Comparison of ENCODE assay signal across 32 mouse cellular contexts in genomic region chr1:37877736-37878460, GRCm38 (mm10). TPM values are rescaled to one million over a fixed set of nuclear protein-coding genes. Genes with fewer than 3 reads are reported as not detected.
DNase-seq lines count a peak whose midpoint lies in the region; ATAC-seq and TF ChIP-seq lines count a peak whose summit lies in the region.
"Had no signal": no experiment of that assay in that cellular context is flagged by ENCODE, and none has a peak within 500 bp of the region (broad histone marks: within the 10 kb centered on the region; RNA-seq: fewer than 3 reads in every experiment).

No protein-coding gene starts in this region.

- TF ChIP-seq CTCF in layer of hippocampus, adult 2 months (conservative IDR thresholded peaks at IDR 0.05): no peak

- H3K4me3 ChIP-seq in layer of hippocampus, adult 2 months: no peak overlapping the region
- H3K4me3 ChIP-seq: heart, adult 2 months; heart, embryonic 10.5 days; heart, embryonic 13.5 days; hindbrain, embryonic 12.5 days; hindbrain, embryonic 15.5 days had no signal

- peak; percentile 33 for DNase-seq in adrenal gland, adult 2 months
- no peak for DNase-seq in adrenal gland, adult 8-10 months
- DNase-seq in heart, adult 11 months: peak; percentile 93
- no peak for DNase-seq in heart, postnatal 4 days
- peak; percentile 53 for DNase-seq in adipocyte (ENCODE audit: low spot score)
- no peak for DNase-seq in right cerebral cortex, postnatal 25 days
- no peak for DNase-seq in layer of hippocampus, adult 2 months (ENCODE audit: low spot score in 2 of 2)
- DNase-seq: cerebellum, adult 18-20 months; cerebellum, adult 9-10 months; cerebellum, postnatal 14 days; forebrain, postnatal 0 days; gastrocnemius, postnatal 25 days; heart, postnatal 14 days had no signal

- H3K27ac ChIP-seq in layer of hippocampus, adult 2 months: no peak overlapping the region
- H3K27ac ChIP-seq: heart, adult 2 months; heart, embryonic 10.5 days; heart, embryonic 13.5 days; hindbrain, embryonic 12.5 days; hindbrain, embryonic 15.5 days had no signal

- ATAC-seq in erythroblast, adult 5-6 weeks (replicated peaks; ENCODE audit: low FRiP score, poor library complexity, severe bottlenecking): 0 out of 2 replicates have a peak, but pooled peaks have one; percentile 18
- ATAC-seq: forebrain, embryonic 14.5 days; forebrain, postnatal 0 days; intestine, postnatal 0 days; Patski had no signal

RNA-seq across cellular contexts. Expression of gene Lipt1, which starts 6.4 kb away (rescaled TPM):
- 10 to 100 TPM; 13.4 to 22.6 TPM for total RNA-seq in adrenal gland, adult 2 months (2021)
- 1.3 TPM in 2 replicates for polyA plus RNA-seq in adrenal gland, adult 2 months (2012; rRNA removed)
- total RNA-seq in adrenal gland, adult 8-10 months (2022): 10 to 100 TPM; 13.6 to 15.7 (median 14.9) TPM
- total RNA-seq in heart, postnatal 4 days (2021): 1 to 10 TPM; 7.3 to 8.6 TPM
- total RNA-seq in erythroblast, adult 5-6 weeks (2015; ENCODE audit: low replicate concordance): 0.63 TPM in 1 of 2 replicates, not detected in the other
- not detected in 2 replicates for total RNA-seq in erythroblast, adult 5-6 weeks (2017; ENCODE audit: low replicate concordance)
- 1 to 10 TPM; 6.9 to 7.4 TPM for total RNA-seq in layer of hippocampus, adult 2 months (2021)

RNA-seq across cellular contexts. Expression of gene Tsga10, which starts 11.7 kb away (rescaled TPM):
- 1 to 10 TPM; 5.4 to 5.8 TPM for total RNA-seq in adrenal gland, adult 2 months (2021)
- 0.06 and 0.15 TPM in 2 replicates for polyA plus RNA-seq in adrenal gland, adult 2 months (2012; rRNA removed)
- total RNA-seq in adrenal gland, adult 8-10 months (2022): 1 to 10 TPM; 3.9 to 6.6 (median 5.3) TPM
- total RNA-seq in heart, postnatal 4 days (2021): 1 to 10 TPM; 4.1 to 4.2 TPM
- total RNA-seq in erythroblast, adult 5-6 weeks (2015; ENCODE audit: low replicate concordance): 1.3 and 2.5 TPM in 2 replicates
- 2.9 and 5.2 TPM in 2 replicates for total RNA-seq in erythroblast, adult 5-6 weeks (2017; ENCODE audit: low replicate concordance)
- total RNA-seq in layer of hippocampus, adult 2 months (2021): 10 to 100 TPM; 24.8 to 28.6 TPM

RNA-seq across cellular contexts. Expression of gene Mitd1, which starts 12.3 kb away (rescaled TPM):
- total RNA-seq in adrenal gland, adult 2 months (2021): 1 to 10 TPM; 8.4 to 9.8 TPM
- 1.1 and 2.0 TPM in 2 replicates for polyA plus RNA-seq in adrenal gland, adult 2 months (2012; rRNA removed)
- 10 to 100 TPM; 11.9 to 16.9 (median 15.1) TPM for total RNA-seq in adrenal gland, adult 8-10 months (2022)
- 1 to 10 TPM; 5.8 to 7.9 TPM for total RNA-seq in heart, postnatal 4 days (2021)
- total RNA-seq in erythroblast, adult 5-6 weeks (2015; ENCODE audit: low replicate concordance): 10.4 and 24.9 TPM in 2 replicates
- total RNA-seq in erythroblast, adult 5-6 weeks (2017; ENCODE audit: low replicate concordance): 6.7 and 13.4 TPM in 2 replicates
- total RNA-seq in layer of hippocampus, adult 2 months (2021): 10 to 100 TPM; 11.0 to 12.2 TPM

RNA-seq across cellular contexts. Expression of gene Mrpl30, which starts 12.4 kb away (rescaled TPM):
- total RNA-seq in adrenal gland, adult 2 months (2021): 100 to 1,000 TPM; 215 to 228 TPM
- polyA plus RNA-seq in adrenal gland, adult 2 months (2012; rRNA removed): 46.2 and 56.0 TPM in 2 replicates
- total RNA-seq in adrenal gland, adult 8-10 months (2022): 100 to 1,000 TPM; 146 to 176 (median 161) TPM
- 100 to 1,000 TPM; 283 to 286 TPM for total RNA-seq in heart, postnatal 4 days (2021)
- 99.0 and 111 TPM in 2 replicates for total RNA-seq in erythroblast, adult 5-6 weeks (2015; ENCODE audit: low replicate concordance)
- 36.2 and 43.3 TPM in 2 replicates for total RNA-seq in erythroblast, adult 5-6 weeks (2017; ENCODE audit: low replicate concordance)
- total RNA-seq in layer of hippocampus, adult 2 months (2021): 100 to 1,000 TPM; 134 to 142 TPM

RNA-seq across cellular contexts. Expression of gene Lyg2, which starts 38.4 kb away (rescaled TPM):
- not detected for total RNA-seq in adrenal gland, adult 2 months (2021)
- not detected in 2 replicates for polyA plus RNA-seq in adrenal gland, adult 2 months (2012; rRNA removed)
- not detected for total RNA-seq in adrenal gland, adult 8-10 months (2022)
- not detected for total RNA-seq in heart, postnatal 4 days (2021)
- 0.77 TPM in 1 of 2 replicates, not detected in the other for total RNA-seq in erythroblast, adult 5-6 weeks (2015; ENCODE audit: low replicate concordance)
- not detected in 2 replicates for total RNA-seq in erythroblast, adult 5-6 weeks (2017; ENCODE audit: low replicate concordance)
- total RNA-seq in layer of hippocampus, adult 2 months (2021): not detected
- total RNA-seq: CH12.LX; gastrocnemius, adult 8-10 months; gastrocnemius, postnatal 25 days; heart, adult 2 months; heart, postnatal 14 days; hematopoietic stem cell, adult 5-6 weeks had no signal
- polyA plus RNA-seq: brain, embryonic 14.5 days; embryonic facial prominence, embryonic 11.5 days; forebrain, embryonic 11.5 days; forebrain, embryonic 14.5 days; forebrain, postnatal 0 days; frontal cortex, adult 2 months; G1E; heart, adult 2 months; heart, embryonic 10.5 days; heart, embryonic 13.5 days; heart, embryonic 16.5 days; hindbrain, embryonic 12.5 days; hindbrain, embryonic 15.5 days; intestine, embryonic 14.5 days; intestine, postnatal 0 days; Patski had no signal

Comparison
In these comparisons a context has a peak if more than half of its experiments do, and no peak if none do; other contexts are left out.
1. DNase-seq: peak in adrenal gland, adult 2 months (single experiment), heart, adult 11 months (single experiment) and adipocyte (single experiment); none in adrenal gland, adult 8-10 months (single experiment), heart, postnatal 4 days (single experiment), right cerebral cortex, postnatal 25 days (single experiment) and layer of hippocampus, adult 2 months (0 of 2).
2. RNA of gene Lipt1, which starts 6.4 kb away (total RNA-seq): 13.4 to 22.6 TPM in adrenal gland, adult 2 months, 13.6 to 15.7 TPM in adrenal gland, adult 8-10 months, 7.3 to 8.6 TPM in heart, postnatal 4 days and 6.9 to 7.4 TPM in layer of hippocampus, adult 2 months; 0.63 TPM in erythroblast, adult 5-6 weeks; every median in the first group is over 4 times any median in the second.